Mouse (Mus musculus) intestine, embryonic 16.5 days (tissue): ENCODE results near the gene H2-T3. TPM values are rescaled to one million over a fixed set of nuclear protein-coding genes. Genes with fewer than 3 reads are reported as not detected.
"Not testable (repeated sequence)": the region's sequence is repeated elsewhere in the genome, so short reads cannot be mapped to it uniquely, and the experiment has no call there.

Experiments
- ATAC-seq: fragments of 200-750 bp; cut with Nextera tagmentation; 2 replicates; pipeline ENCODE4 v1.8.0; 2017; ENCODE audit warnings: moderate TSS enrichment, moderate library complexity
- H3K27ac ChIP-seq: fragments of 300-500 bp; sonication (generic); 2 replicates; pipeline ENCODE4 v1.5.1; 2014; ENCODE audit warnings: mild to moderate bottlenecking, low read length
- H3K27me3 ChIP-seq: fragments of 300-500 bp; sonication (generic); replicated peaks from 2 replicates; pipeline ENCODE4 v1.6.1; 2014; ENCODE audit warnings: low read length, control low read depth, mixed read lengths; ENCODE audit not compliant: control insufficient read depth, insufficient read depth
- H3K36me3 ChIP-seq: fragments of 300-500 bp; sonication (generic); 2 replicates; pipeline ENCODE4 v1.6.1; 2014; ENCODE audit warnings: low read length, control low read depth; ENCODE audit not compliant: control insufficient read depth, insufficient read depth
- H3K4me1 ChIP-seq: fragments of 300-500 bp; sonication (generic); 2 replicates; pipeline ENCODE4 v1.6.1; 2014; ENCODE audit warnings: low read length, control low read depth, mixed read lengths; ENCODE audit not compliant: control insufficient read depth, insufficient read depth
- H3K4me2 ChIP-seq: fragments of 300-500 bp; sonication (generic); 2 replicates; pipeline ENCODE4 v1.6.1; 2014; ENCODE audit warnings: low read depth, low read length, control low read depth
- H3K4me3 ChIP-seq: fragments of 300-500 bp; sonication (generic); 2 replicates; pipeline ENCODE4 v1.5.1; 2014; ENCODE audit warnings: mild to moderate bottlenecking, low read length
- H3K9ac ChIP-seq: fragments of 300-500 bp; sonication (generic); 2 replicates; pipeline ENCODE4 v1.6.1; 2014; ENCODE audit warnings: low read depth, low read length
- H3K9me3 ChIP-seq: fragments of 300-500 bp; sonication (generic); 2 replicates; pipeline ENCODE4 v1.6.1; 2016; ENCODE audit warnings: low read length, control low read depth; ENCODE audit not compliant: control insufficient read depth
- WGBS: fragments of 180-500 bp; shearing (Covaris S2); extraction: QIAGEN DNeasy Blood & Tissue Kit; methylation state at CpG from one replicate; pipeline ENCODE4 v1.1.7; 2014; 5-methylcytosine and 5-hydroxymethylcytosine counted together
- polyA plus RNA-seq: library from polyadenylated mRNA; unstranded; fragments of >200 nt; fragmentation: Nextera tagmentation; extraction: Ambion mirVana; gene quantifications from 2 replicates; pipeline ENCODE4 v1.2.1, GENCODE M21; 2015

H2-T3 gene
- polyA plus RNA-seq, 1 experiment from 2014 or later: 42.3 TPM

DNA sequence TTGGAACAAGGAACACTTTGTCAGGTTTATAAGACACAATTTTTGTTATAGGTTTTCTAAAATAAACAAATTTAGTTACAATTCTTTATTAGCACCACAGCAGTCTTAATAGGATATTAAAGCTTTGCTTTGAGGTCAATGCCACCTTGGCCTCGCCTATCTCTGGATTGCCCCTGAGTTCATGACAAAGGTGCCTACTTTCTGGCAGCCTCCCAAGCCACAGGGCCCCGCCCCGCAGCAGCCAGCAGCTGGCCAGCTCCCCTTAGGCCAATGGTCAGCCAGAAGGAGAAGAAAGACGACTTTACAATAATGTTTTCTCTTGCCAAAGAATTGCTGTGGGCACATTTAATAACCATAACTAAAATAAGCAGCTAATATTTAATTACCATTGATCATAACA is 38.9 kb downstream of the H2-T3 start:
- not testable (repeated sequence) for H3K4me1 ChIP-seq, H3K4me2 ChIP-seq, H3K27ac ChIP-seq, H3K9me3 ChIP-seq, ATAC-seq, H3K36me3 ChIP-seq, H3K4me3 ChIP-seq, H3K9ac ChIP-seq
- WGBS: 40% methylated on average over 4 of the region's 4 CpGs
- H3K27me3 ChIP-seq: peaks cover 14% of the 10 kb centered on the region

- not testable (repeated sequence) for H3K4me1 ChIP-seq, H3K4me2 ChIP-seq, H3K9ac ChIP-seq, H3K36me3 ChIP-seq, H3K9me3 ChIP-seq, H3K4me3 ChIP-seq
- peak; percentile 60 for ATAC-seq
- Histone ChIP-seq H3K27ac (peak overlapping the region; percentile 37; the same call in 1 of the 2 replicates), H3K27me3 (peaks cover 18% of the 10 kb centered on the region)
- WGBS: 70% methylated on average over 5 of the region's 5 CpGs
Observed at GRCm38 (mm10) chr17:36148468-36148867, 41.6 kb downstream of the H2-T3 start.

DNA sequence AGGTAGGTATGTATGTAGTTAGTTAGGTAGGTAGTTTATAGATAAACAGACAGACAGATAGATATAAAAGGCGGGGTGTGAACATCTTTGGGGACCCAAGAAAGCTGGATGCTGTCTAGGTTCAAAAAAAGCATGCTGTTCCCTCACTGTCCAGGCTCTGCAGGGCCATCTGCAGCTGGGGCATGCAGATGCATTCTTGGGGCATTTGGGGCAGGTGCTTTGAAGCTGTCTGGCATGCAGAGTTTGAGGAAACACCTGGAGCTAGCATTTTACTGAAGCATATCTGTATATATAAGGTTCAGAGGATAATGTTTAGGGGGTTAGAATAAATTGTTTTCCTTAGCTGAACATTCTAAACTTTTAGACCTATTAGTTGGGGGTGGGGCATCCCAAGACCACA is 43.1 kb downstream of the H2-T3 start:
- H3K27me3 ChIP-seq: peaks cover 22% of the 10 kb centered on the region
- ATAC-seq, H3K4me1 ChIP-seq, H3K4me2 ChIP-seq, H3K9ac ChIP-seq, H3K9me3 ChIP-seq, H3K4me3 ChIP-seq, H3K36me3 ChIP-seq, H3K27ac ChIP-seq: not testable (repeated sequence)
- 90% methylated on average over 1 of the region's 1 CpGs for WGBS

GRCm38 (mm10) chr17:36145861-36146156 is 44.3 kb downstream of the H2-T3 start:
- H3K9me3 ChIP-seq, H3K4me1 ChIP-seq, H3K27ac ChIP-seq, H3K36me3 ChIP-seq: not testable (repeated sequence)
- Histone ChIP-seq H3K9ac (peak overlapping the region; percentile 53; the same call in 1 of the 2 replicates), H3K4me3 (peak overlapping the region; percentile 53), H3K4me2 (peak overlapping the region; percentile 90), H3K27me3 (peaks cover 22% of the 10 kb centered on the region)
- WGBS: 0% methylated on average over 11 of the region's 13 CpGs
- peak; percentile 82 for ATAC-seq

GRCm38 (mm10) chr17:36145111-36145860 is 44.8 kb downstream of the H2-T3 start:
- peaks cover 22% of the 10 kb centered on the region for H3K27me3 ChIP-seq
- peak overlapping the region; percentile 90 for H3K4me2 ChIP-seq
- no peaks in the 10 kb centered on the region for H3K9me3 ChIP-seq
- no peak overlapping the region for H3K27ac ChIP-seq
- peak overlapping the region; percentile 53; the same call in 1 of the 2 replicates for H3K9ac ChIP-seq
- 2% methylated on average over 75 of the region's 78 CpGs for WGBS
- peaks cover 7% of the 10 kb centered on the region for H3K4me1 ChIP-seq
- H3K36me3 ChIP-seq: no peaks in the 10 kb centered on the region
- peak overlapping the region; percentile 53 for H3K4me3 ChIP-seq
- ATAC-seq: peak; percentile 51

- not testable (repeated sequence) for H3K27ac ChIP-seq, H3K4me2 ChIP-seq, H3K4me3 ChIP-seq, H3K4me1 ChIP-seq, H3K9ac ChIP-seq, H3K27me3 ChIP-seq, H3K36me3 ChIP-seq, H3K9me3 ChIP-seq
- WGBS: 65% methylated on average over 1 of the region's 1 CpGs
- ATAC-seq: peak; percentile 80
Observed at GRCm38 (mm10) chr17:36136299-36136848, 53.7 kb downstream of the H2-T3 start.

Other genes starting within 250 kb of the H2-T3 start
- 88.5 and 90.2 TPM in 2 replicates for gene Abcf1, start 220.5 kb downstream of the H2-T3 start, polyA plus RNA-seq
- gene Gnl1, start 210.4 kb downstream of the H2-T3 start, polyA plus RNA-seq: 35.8 and 36.4 TPM in 2 replicates
- gene Prr3, start 210.1 kb downstream of the H2-T3 start, polyA plus RNA-seq: 22.5 and 25.9 TPM in 2 replicates
- gene H2-T24, start 169.7 kb downstream of the H2-T3 start, polyA plus RNA-seq: 1.8 TPM in 2 replicates
- gene H2-T23, start 157.4 kb downstream of the H2-T3 start, polyA plus RNA-seq: 17.7 and 19.4 TPM in 2 replicates
- 16.0 and 16.1 TPM in 2 replicates for gene H2-T22, start 147.5 kb downstream of the H2-T3 start, polyA plus RNA-seq
- gene Gm6034, start 147.3 kb downstream of the H2-T3 start, polyA plus RNA-seq: 0.86 and 1.2 TPM in 2 replicates
- gene Gm11127, start 131.9 kb downstream of the H2-T3 start, polyA plus RNA-seq: 7.2 and 11.9 TPM in 2 replicates
- 0.29 and 0.36 TPM in 2 replicates for gene Gm19684, start 68.6 kb downstream of the H2-T3 start, polyA plus RNA-seq
- gene Gm7030, start 60.9 kb downstream of the H2-T3 start, polyA plus RNA-seq: 1.4 and 2.1 TPM in 2 replicates
- gene Gm8909, start 21.8 kb downstream of the H2-T3 start, polyA plus RNA-seq: 1.9 and 3.5 TPM in 2 replicates
- gene Rpp21, start 67.8 kb upstream of the H2-T3 start, polyA plus RNA-seq: 129 and 139 TPM in 2 replicates
- 9.7 and 10.6 TPM in 2 replicates for gene Trim39, start 82.0 kb upstream of the H2-T3 start, polyA plus RNA-seq
- gene H2-M10.2, start 96.2 kb upstream of the H2-T3 start, polyA plus RNA-seq: not detected in 2 replicates
- not detected in 2 replicates for gene H2-M10.1, start 135.9 kb upstream of the H2-T3 start, polyA plus RNA-seq
- not detected in 2 replicates for gene H2-M10.3, start 178.1 kb upstream of the H2-T3 start, polyA plus RNA-seq